Mouse (Mus musculus): ENCODE measurements around the gene Gm28230. TPM values are rescaled to one million over a fixed set of nuclear protein-coding genes. Genes with fewer than 3 reads are reported as not detected.

Gene Gm28230
- polyA plus RNA-seq, 1 experiment from 2014 or later, result 0.70 TPM

DNA sequence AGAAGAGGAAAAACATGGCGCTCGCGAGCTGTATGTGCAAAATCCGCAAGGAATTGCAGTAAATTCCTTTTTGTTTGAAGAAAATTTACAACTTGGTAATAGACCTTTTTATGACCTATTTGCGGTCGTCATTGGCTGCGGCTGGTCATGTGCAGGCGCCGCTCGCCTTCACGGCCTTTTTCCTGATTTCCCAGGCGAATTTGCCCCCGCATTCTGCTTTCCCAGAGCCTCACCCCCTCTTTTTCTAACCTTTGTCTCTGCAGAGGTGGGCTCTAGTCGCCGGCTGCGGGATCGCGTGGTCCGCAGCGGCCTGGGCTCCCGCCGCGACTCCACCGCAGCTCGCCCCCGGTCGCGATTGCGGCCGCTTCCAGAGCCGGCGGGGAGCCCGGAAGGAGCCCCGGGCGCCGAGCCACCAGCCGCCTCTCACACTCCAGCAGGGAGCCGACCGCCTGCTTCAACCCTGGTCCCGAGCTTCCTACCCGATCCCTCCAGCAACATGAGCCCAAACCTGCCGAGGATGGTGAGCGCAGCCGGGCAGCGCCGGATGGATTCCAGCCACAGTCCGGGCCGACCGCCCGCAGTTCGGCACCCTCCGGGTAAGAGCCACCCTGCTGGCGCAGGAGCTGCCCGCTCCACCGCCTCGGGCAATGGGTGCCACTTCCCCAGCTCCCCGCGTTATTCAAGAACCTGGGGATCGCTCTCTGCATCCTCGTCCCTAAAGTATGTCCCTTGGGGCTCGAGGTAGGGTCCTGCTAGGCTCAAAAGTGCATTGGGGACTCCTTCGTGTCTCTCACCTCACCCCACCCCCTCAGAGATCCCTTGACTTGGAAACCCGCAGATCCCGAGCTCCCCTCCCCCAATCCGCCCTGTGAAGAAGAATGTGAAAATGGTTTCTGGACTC, 14.6 kb upstream of the Gm28230 start, which contains the start of the genes Hoxd3 and Hoxd4:
Hoxd3 (plus strand) TSS at position 207 of the 901 bp plus-strand sequence.
Hoxd4 (plus strand) TSS at position 209 of the 901 bp plus-strand sequence.
- DNase-seq (ENCODE audit: low spot score), result peak; percentile 80
- Histone ChIP-seq H3K27ac (peak within 1 kb of the TSS; percentile 97), H3K4me3 (peak within 1 kb of the TSS; percentile 89), H3K9me3 (replicated peaks) (no peaks in the 10 kb centered on the region), H3K4me1 (peaks cover 82% of the 10 kb centered on the region), H3K36me3 (peaks cover 7% of the 10 kb centered on the region; the same call in 1 of the 2 replicates), H3K27me3 (ENCODE audit: low read depth, poor library complexity, severe bottlenecking) (peaks cover 38% of the 10 kb centered on the region)
- WGBS, result under 1% methylated on average over 65 of the region's 65 CpGs

- WGBS, result 3% methylated on average over 19 of the region's 19 CpGs
- Histone ChIP-seq H3K4me3 (peak overlapping the region; percentile 89), H3K27me3 (ENCODE audit: low read depth, poor library complexity, severe bottlenecking) (peaks cover 40% of the 10 kb centered on the region), H3K9me3 (replicated peaks) (no peaks in the 10 kb centered on the region), H3K36me3 (0 out of 2 replicates have a peak, but pooled peaks cover 5% of the 10 kb centered on the region), H3K4me1 (peaks cover 79% of the 10 kb centered on the region), H3K27ac (peak overlapping the region; percentile 97)
- DNase-seq (ENCODE audit: low spot score), result peak; percentile 63
Measured at GRCm38 (mm10) chr2:74713239-74714150, 13.0 kb upstream of the Gm28230 start.

DNA sequence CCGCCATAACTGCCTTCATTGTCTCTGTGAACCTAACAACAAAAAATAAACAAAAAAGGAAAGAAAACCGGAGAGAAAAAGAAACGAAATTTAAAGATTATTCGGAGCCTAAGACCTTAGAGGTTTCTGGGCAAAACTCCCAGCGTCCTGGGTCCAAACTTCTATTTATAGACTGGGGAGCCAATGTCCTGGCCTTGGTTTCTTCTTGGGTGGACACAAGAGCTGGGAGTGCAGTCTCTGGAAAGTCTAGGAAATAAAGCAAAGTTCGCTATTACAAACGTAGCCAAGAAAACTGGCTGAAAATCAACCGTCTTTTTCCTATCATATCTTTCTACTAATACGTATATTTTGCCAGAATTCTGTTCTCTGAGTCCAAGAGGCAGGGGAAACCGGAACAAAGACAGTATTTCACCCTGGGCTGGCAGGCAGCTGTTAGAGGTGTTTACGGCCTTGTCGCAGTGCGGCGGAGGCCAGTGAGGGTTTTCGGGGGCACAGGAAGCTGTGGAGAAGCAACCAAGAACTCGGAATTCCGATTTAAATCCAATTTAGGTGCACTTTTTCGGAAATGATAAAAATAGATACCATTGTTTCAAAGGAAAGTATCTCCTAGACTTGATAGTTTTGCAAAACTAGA, 12.3 kb upstream of the Gm28230 start:
- H3K4me3 ChIP-seq, result peak overlapping the region; percentile 89
- 0 out of 2 replicates have a peak, but pooled peaks cover 5% of the 10 kb centered on the region for H3K36me3 ChIP-seq
- H3K9me3 ChIP-seq (replicated peaks), result no peaks in the 10 kb centered on the region
- peaks cover 34% of the 10 kb centered on the region for H3K27me3 ChIP-seq (ENCODE audit: low read depth, poor library complexity, severe bottlenecking)
- WGBS, result 2% methylated on average over 18 of the region's 18 CpGs
- H3K4me1 ChIP-seq, result peaks cover 78% of the 10 kb centered on the region
- H3K27ac ChIP-seq, result peak overlapping the region; percentile 97
- peak; percentile 77 for DNase-seq (ENCODE audit: low spot score)

GRCm38 (mm10) chr2:74714881-74715280, 11.6 kb upstream of the Gm28230 start:
- under 1% methylated on average over 14 of the region's 14 CpGs for WGBS
- Histone ChIP-seq H3K4me1 (peaks cover 78% of the 10 kb centered on the region), H3K36me3 (0 out of 2 replicates have a peak, but pooled peaks cover 5% of the 10 kb centered on the region), H3K27me3 (ENCODE audit: low read depth, poor library complexity, severe bottlenecking) (peaks cover 36% of the 10 kb centered on the region), H3K27ac (peak overlapping the region; percentile 97), H3K4me3 (peak overlapping the region; percentile 89), H3K9me3 (replicated peaks) (no peaks in the 10 kb centered on the region)
- peak; percentile 72 for DNase-seq (ENCODE audit: low spot score)

- Histone ChIP-seq H3K4me3 (peak overlapping the region; percentile 89), H3K36me3 (0 out of 2 replicates have a peak, but pooled peaks cover 5% of the 10 kb centered on the region), H3K27me3 (ENCODE audit: low read depth, poor library complexity, severe bottlenecking) (peaks cover 30% of the 10 kb centered on the region; the same call in 1 of the 2 replicates), H3K4me1 (peaks cover 78% of the 10 kb centered on the region), H3K27ac (peak overlapping the region; percentile 97), H3K9me3 (replicated peaks) (no peaks in the 10 kb centered on the region)
- 2% methylated on average over 26 of the region's 26 CpGs for WGBS
- DNase-seq (ENCODE audit: low spot score), result peak; percentile 96
Measured at GRCm38 (mm10) chr2:74715504-74716241, 10.9 kb upstream of the Gm28230 start.

DNA sequence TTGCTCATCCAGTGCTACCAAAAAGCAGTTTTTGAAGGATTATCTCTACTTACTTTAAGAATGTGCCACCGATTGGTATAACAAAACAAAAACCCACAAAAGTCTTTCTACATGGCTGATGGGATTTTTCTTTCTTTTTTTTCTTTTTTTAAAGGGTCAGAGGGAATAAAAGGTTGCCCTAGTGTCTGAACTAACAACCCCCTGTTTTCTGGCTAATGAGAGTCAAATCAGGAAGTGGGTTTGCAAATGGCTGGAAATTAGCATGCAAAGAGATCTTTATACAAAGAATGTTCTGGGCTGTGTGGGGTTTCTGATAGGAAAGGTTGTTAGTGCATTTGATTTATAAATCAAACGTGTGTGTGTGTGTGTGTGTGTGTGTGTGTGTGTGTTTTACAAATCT, 6.1 kb upstream of the Gm28230 start:
- no peak overlapping the region for H3K4me3 ChIP-seq
- 8% methylated on average over 2 of the region's 2 CpGs for WGBS
- peaks cover 66% of the 10 kb centered on the region for H3K27me3 ChIP-seq (ENCODE audit: low read depth, poor library complexity, severe bottlenecking)
- H3K9me3 ChIP-seq (replicated peaks), result no peaks in the 10 kb centered on the region
- H3K36me3 ChIP-seq, result peaks cover 14% of the 10 kb centered on the region
- DNase-seq (ENCODE audit: low spot score), result no peak
- H3K4me1 ChIP-seq, result peaks cover 90% of the 10 kb centered on the region
- H3K27ac ChIP-seq, result no peak overlapping the region

DNA sequence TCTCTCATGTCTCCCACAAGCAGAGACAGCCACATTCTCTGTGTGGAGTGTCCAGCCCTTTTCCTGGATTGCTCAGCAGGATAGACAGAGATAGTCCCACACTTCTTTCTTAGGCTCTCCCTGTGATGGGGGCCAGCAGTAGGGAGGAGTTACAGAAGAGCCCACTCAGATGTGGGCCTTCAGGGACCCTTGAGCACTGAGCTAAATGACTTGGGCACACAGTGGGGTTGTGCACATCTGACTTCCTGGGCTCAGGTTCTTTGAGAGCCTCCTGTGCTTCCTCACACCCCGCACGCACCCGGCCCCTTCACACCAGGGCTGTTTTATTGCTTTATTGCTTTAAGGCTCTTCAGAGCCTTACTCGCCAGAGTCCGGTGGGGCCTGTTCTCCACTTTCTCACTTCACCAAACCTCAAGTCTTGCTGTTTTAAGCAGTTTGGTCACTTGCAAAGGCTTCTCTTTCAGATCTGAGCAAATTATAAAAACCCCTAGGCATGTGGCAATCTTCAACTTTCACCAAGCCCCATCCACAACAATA, 5.5 kb upstream of the Gm28230 start:
- Histone ChIP-seq H3K9me3 (replicated peaks) (no peaks in the 10 kb centered on the region), H3K4me1 (peaks cover 89% of the 10 kb centered on the region), H3K4me3 (0 out of 2 replicates have a peak overlapping the region, but pooled peaks have one; percentile 16), H3K36me3 (peaks cover 19% of the 10 kb centered on the region), H3K27ac (no peak overlapping the region), H3K27me3 (ENCODE audit: low read depth, poor library complexity, severe bottlenecking) (peaks cover 73% of the 10 kb centered on the region)
- peak; percentile 38 for DNase-seq (ENCODE audit: low spot score)
- WGBS, result 3% methylated on average over 5 of the region's 5 CpGs

DNA sequence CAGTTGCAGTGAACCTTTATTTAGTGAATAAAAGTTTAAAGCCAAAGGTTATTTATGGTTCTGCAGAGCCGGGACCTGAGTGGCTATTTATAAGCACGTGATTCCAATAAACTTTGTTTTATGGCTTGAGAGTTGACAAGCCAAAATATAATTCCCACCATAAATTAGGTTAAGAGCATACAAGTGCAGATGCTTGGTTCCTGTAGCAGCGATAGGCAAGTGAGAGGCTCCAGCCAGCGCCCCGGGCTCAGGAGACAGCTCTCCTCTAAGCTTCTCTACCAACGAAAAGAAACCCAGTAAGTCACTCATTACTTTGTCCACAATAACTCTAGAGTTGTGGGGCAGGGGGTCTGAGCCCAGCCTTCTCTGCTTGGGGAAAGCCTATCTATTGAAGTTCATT, 4.6 kb upstream of the Gm28230 start:
- peak; percentile 62 for DNase-seq (ENCODE audit: low spot score)
- Histone ChIP-seq H3K27me3 (ENCODE audit: low read depth, poor library complexity, severe bottlenecking) (peaks cover 75% of the 10 kb centered on the region), H3K9me3 (replicated peaks) (no peaks in the 10 kb centered on the region), H3K4me3 (peak overlapping the region; percentile 10; the same call in 1 of the 2 replicates), H3K4me1 (peaks cover 92% of the 10 kb centered on the region), H3K36me3 (peaks cover 23% of the 10 kb centered on the region), H3K27ac (peak overlapping the region; percentile 14; the same call in 1 of the 2 replicates)
- WGBS, result 5% methylated on average over 6 of the region's 6 CpGs

DNA sequence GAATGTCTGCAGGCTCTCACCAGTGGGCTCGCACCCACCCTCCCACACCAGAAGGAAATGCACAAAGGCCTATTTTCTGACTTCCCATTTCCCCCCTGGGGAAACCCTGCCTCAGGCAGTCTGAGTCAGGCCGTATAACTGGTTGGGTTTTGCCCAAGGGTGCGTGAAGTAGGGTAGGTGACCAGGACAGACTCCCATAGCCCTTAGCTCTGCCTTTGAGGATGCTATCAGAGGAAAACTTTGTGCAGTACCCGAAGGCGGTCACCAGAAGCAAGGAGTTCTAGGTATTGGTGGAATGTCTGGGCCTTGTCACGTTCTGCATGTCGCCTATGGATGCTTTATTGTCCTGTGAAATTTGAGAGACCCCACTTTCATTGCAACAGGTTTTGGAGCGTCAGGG, 3.6 kb upstream of the Gm28230 start:
- Histone ChIP-seq H3K27me3 (ENCODE audit: low read depth, poor library complexity, severe bottlenecking) (peaks cover 79% of the 10 kb centered on the region), H3K4me3 (peak overlapping the region; percentile 9), H3K4me1 (peaks cover 97% of the 10 kb centered on the region), H3K36me3 (peaks cover 30% of the 10 kb centered on the region), H3K9me3 (replicated peaks) (no peaks in the 10 kb centered on the region), H3K27ac (no peak overlapping the region)
- WGBS, result 18% methylated on average over 8 of the region's 8 CpGs
- peak; percentile 45 for DNase-seq (ENCODE audit: low spot score)

DNA sequence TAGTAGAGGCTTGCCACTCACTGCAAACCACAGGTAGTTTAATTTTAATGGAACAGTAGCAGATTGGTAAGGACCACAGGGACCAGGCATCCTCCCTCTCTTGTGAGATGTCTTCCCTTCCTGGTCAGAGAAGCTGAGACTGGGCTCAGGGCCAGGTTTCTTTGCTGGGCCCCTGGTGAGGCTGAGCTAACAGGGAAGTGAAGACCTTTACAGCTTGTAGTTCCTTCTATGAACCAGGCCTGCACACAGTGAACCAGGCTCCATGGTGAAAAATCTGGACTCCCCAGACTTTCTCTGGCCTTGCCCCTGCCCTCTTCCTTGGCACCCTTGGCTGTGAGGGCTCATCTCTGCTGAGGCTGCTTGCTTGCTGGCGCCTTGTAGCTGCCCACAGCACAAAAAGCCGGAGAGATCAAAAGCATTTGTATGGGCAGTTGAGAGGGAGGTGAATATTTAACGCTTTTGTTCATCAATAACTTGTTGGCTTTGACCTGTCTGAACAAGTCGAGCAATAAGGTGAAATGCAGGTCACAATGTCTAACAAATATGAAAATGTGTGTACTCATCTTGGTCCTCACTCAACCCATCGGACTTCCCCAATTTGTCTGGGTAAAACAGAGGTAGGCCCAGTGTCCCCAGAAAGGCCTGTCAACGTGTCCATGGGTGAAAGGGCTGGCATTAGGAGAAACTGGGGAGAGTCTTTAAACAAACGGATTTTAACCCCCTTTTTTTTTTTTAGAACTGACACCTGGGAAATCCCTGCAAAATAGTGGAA, 2.1 kb upstream of the Gm28230 start:
- peak; percentile 40 for DNase-seq (ENCODE audit: low spot score)
- Histone ChIP-seq H3K9me3 (replicated peaks) (no peaks in the 10 kb centered on the region), H3K27me3 (ENCODE audit: low read depth, poor library complexity, severe bottlenecking) (peaks cover 84% of the 10 kb centered on the region), H3K4me3 (no peak overlapping the region), H3K4me1 (peaks cover 99% of the 10 kb centered on the region), H3K36me3 (peaks cover 42% of the 10 kb centered on the region), H3K27ac (no peak overlapping the region)
- 19% methylated on average over 7 of the region's 7 CpGs for WGBS

DNA sequence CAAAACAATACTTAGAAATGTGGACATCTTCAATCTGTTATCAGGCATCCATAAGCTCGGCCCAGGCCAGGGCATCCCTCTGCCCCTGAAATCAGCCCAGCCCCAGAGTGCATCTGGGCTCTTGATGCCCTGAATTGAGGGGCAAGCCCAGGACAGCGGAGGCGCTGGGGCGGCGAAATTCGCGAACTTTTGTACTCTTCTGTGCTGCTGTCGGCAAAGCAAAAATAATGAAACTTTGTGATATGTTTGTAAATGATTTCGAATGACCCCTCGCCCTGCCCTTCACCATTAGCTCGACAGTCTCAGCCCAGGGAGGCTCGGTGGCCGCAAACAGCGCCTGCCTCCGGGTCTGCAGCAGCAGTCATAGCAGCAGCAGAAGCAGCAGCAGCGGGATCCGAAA, 1.4 kb upstream of the Gm28230 start:
- Histone ChIP-seq H3K4me3 (peak overlapping the region; percentile 21; the same call in 1 of the 2 replicates), H3K36me3 (peaks cover 42% of the 10 kb centered on the region), H3K27ac (no peak overlapping the region), H3K4me1 (peaks cover 99% of the 10 kb centered on the region), H3K27me3 (ENCODE audit: low read depth, poor library complexity, severe bottlenecking) (peaks cover 86% of the 10 kb centered on the region), H3K9me3 (replicated peaks) (no peaks in the 10 kb centered on the region)
- WGBS, result 9% methylated on average over 17 of the region's 17 CpGs
- DNase-seq (ENCODE audit: low spot score), result peak; percentile 57
